Mouse (Mus musculus) cortical plate, adult 2 months (tissue): ENCODE data around the gene Crip2. TPM values are rescaled to one million over a fixed set of nuclear protein-coding genes. Genes with fewer than 3 reads are reported as not detected.

Source experiments
- H3K27ac ChIP-seq: fragments of 200-500 bp; 2 replicates; pipeline ENCODE4 v1.5.1; 2012; ENCODE audit warnings: low read length, control low read depth, inconsistent platforms; ENCODE audit not compliant: insufficient read depth
- H3K4me1 ChIP-seq: fragments of 200-500 bp; 2 replicates; pipeline ENCODE4 v1.6.1; 2011; ENCODE audit warnings: low read length; ENCODE audit not compliant: control insufficient read depth, insufficient read depth
- H3K4me3 ChIP-seq: fragments of 200-500 bp; 2 replicates; pipeline ENCODE4 v1.5.1; 2011; ENCODE audit warnings: mild to moderate bottlenecking, low read length, control low read depth; ENCODE audit not compliant: insufficient read depth
- CTCF ChIP-seq: fragments of 200-500 bp; IDR thresholded peaks from 2 replicates; pipeline ENCODE4 v1.5.1; 2011; ENCODE audit warnings: mild to moderate bottlenecking, control low read depth, low read length; ENCODE audit not compliant: insufficient read depth; ENCODE audit errors: extremely low read depth
- POLR2A ChIP-seq: fragments of 200-500 bp; IDR thresholded peaks from 2 replicates; pipeline ENCODE4 v1.6.1; 2011; ENCODE audit warnings: mild to moderate bottlenecking, low read length, control low read depth; ENCODE audit not compliant: insufficient read depth; ENCODE audit errors: extremely low read depth
- polyA plus RNA-seq: library from polyadenylated mRNA; depleted of rRNA; stranded (reverse); fragments of >200 nt; gene quantifications from 2 replicates; pipeline ENCODE4 v1.2.3, GENCODE M21; 2012

The Crip2 gene
- polyA plus RNA-seq, 1 experiment, result 281 TPM

DNA sequence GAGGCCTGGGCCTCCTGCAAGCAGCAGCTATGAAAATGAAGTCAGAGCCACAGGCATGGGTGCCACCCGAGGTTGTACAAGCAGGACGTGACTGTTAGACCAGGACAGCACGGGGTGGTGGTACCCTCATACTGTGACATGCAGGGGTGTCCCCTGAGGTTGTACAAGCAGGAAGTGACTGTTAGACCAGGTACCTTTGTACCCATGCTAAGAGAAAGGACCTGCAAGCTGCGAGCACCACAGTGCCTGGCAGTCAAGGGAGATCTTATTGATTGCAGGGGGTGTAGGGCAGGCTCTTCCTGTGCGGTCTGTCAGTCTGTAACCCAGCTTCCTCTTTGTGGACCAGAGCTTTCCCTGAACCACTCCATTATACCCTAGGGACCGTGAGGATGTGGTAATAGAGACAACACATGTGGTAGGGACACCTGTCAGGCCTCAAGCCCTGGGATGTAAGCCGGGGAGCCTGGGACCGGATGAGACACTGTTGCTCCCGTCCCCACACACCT is 28.0 kb downstream of the Crip2 start:
- TF ChIP-seq CTCF, result no peak
- TF ChIP-seq POLR2A, result no peak
- H3K4me3 ChIP-seq, result no peak overlapping the region
- H3K4me1 ChIP-seq, result no peaks in the 10 kb centered on the region
- H3K27ac ChIP-seq, result no peak overlapping the region

DNA sequence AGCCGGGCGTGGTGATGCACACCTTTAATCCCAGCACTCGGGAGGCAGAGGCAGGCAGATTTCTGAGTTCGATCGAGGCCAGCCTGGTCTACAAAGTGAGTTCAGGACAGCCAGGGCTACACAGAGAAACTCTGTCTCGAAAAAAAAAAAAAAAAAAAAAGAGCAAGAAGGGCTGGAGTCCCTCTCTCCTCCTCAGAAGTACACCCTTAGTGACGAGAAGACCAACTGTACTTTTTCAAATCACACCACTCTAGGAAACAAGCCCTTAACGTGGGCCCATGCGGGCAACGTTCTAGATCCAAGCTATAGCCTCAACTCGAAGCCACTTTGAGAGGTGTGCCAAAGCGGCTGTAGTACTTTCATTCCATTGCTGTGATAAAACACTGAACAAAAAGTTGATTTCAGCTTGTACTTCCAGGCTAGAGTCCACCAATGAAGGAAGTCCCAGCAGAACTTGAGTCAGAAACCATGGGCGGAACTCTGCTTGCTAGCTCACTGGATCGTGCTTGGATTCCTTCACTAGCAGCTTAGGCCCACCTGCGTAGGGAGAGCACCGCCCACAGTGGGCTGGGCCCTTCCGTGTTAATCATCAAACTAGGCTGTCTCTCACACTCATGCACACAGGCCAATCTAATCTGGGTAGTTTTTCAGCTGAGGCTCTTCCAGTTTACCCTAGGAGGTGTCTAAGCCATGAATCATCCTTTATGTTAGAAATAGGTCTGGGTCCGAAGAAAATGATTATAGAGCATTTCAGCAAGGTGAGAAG is 37.1 kb downstream of the Crip2 start:
- no peak for TF ChIP-seq CTCF
- no peak for TF ChIP-seq POLR2A
- no peak overlapping the region for H3K27ac ChIP-seq
- no peaks in the 10 kb centered on the region for H3K4me1 ChIP-seq
- no peak overlapping the region for H3K4me3 ChIP-seq

DNA sequence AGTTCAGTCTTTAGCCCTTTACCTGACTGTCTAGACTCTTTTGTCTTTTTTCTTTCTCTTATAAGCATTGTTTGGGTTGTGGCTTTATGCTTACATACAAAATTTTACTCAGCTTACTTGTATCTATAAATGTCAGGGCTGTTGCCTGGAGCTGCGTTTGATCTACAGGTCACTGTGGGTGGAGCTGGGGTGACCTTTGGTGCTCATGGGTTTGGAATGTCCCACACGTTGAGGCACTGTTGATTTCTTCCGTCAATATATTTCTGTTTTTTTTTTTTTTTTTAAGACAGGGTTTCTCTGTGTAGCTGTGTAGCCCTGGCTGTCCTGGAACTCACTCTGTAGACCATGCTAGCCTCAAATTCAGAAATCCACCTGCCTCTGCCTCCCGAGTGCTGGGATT is 41.0 kb downstream of the Crip2 start:
- no peak overlapping the region for H3K4me3 ChIP-seq
- TF ChIP-seq POLR2A, result no peak
- no peak for TF ChIP-seq CTCF
- no peaks in the 10 kb centered on the region for H3K4me1 ChIP-seq
- H3K27ac ChIP-seq, result no peak overlapping the region

DNA sequence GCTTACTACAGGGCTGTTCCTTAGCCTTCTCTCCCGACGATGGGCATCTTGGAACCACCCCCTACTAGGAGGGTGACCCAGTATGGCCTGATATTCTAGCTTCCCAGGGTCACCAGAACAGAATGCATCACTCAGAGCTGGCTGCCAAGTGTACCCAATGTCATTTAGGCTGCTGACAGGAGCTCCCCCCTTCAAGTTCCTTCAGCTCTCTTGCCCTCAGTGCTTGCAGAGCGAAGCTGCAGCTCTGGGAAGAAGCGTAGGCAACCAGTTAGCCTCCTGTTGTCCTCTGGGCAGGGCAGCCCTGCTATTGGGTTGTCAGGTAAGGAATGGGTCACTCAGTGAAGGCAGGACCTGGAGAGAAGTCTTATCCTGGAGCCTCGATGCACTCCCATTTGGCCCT is 44.9 kb downstream of the Crip2 start:
- H3K4me1 ChIP-seq, result peaks cover 1% of the 10 kb centered on the region; the same call in 1 of the 2 replicates
- no peak overlapping the region; the same call in 1 of the 2 replicates for H3K4me3 ChIP-seq
- no peak for TF ChIP-seq CTCF
- no peak for TF ChIP-seq POLR2A
- H3K27ac ChIP-seq, result no peak overlapping the region

DNA sequence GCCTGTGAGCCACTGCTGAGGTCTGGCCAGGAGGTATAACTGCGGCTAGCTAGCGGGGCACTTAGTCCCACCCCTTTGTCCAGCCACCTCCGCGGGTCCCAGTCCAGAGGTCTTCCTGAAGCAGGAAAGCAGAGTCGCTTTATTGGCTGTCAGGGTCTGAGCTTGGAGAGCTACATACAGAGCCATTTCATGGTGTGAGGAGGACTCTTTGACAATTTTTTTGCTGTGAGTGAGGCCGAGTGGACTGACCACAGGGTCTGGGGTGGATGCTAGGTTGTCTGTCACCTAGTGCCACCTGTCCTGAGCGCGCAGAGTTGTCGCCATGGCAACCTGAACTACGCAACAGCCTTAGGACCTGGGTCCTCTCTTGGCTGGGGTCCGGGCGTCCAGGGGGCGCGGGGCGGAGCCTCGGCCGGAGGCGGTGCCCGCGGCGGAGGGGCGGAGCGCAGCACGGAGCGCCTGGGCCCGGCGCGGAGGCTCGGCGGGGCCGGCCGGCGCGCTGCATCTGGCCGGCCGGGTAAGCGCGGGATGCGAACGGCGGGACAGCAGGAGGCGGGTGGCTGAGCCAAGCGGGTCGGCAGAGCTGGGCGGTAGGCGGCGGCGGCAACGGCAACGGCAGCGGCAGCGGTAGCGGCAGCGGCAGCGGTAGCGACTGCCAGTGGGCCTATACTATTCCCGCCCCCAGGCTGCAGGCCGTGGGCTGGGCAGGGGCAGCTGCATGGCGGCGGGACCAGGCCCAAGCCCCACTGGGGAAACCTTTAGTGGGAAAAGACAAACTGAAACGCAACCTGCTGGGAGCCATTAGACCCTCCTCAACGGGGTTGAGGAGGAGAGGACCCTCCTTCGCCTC is 45.6 kb downstream of the Crip2 start, which contains the start of gene Tmem121:
Gene Tmem121 (plus strand): TSS at position 489 of the 850 bp plus-strand sequence.
- H3K4me1 ChIP-seq, result peaks cover 1% of the 10 kb centered on the region; the same call in 1 of the 2 replicates
- H3K27ac ChIP-seq, result 0 out of 2 replicates have a peak within 1 kb of the TSS, but pooled peaks have one; percentile 0
- TF ChIP-seq POLR2A (no peak), CTCF (no peak)
- H3K4me3 ChIP-seq, result peak within 1 kb of the TSS; percentile 54

DNA sequence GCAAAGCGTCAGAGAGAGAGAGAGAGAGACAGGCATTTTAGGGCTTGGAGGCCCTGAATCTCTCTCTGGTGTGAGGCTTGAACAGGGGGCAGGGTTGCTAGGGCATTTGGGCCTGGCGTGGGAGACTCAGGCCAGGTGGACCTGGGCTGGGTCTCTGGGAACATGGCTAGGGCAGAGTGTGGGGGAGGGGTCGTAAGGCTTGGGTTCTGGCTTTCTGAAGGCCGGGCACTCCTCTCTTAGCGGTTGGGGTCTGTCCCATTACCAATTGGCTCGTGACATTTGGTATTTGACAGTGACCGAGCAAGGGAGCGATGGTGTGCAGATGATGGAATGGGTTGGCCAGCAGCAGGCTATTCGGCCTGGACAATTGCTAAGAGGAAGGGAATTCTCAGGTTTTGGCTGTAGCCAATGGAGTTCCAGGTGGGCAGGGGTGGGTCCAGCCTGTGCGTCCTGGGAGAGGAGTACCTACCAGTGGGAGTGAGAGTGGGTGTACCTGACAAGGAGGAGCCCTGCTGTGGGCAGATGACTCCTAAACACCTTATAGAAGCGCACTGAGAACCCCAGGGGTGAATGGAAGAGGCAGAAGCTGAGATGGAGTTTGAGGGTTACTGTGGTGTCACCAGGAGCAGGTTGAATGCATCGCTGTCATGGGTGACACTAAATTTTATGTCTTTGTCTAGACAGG is 46.4 kb downstream of the Crip2 start:
- TF ChIP-seq POLR2A, result no peak
- TF ChIP-seq CTCF, result no peak
- Histone ChIP-seq H3K4me3 (peak overlapping the region; percentile 54), H3K27ac (0 out of 2 replicates have a peak overlapping the region, but pooled peaks have one; percentile 0), H3K4me1 (peaks cover 1% of the 10 kb centered on the region; the same call in 1 of the 2 replicates)

DNA sequence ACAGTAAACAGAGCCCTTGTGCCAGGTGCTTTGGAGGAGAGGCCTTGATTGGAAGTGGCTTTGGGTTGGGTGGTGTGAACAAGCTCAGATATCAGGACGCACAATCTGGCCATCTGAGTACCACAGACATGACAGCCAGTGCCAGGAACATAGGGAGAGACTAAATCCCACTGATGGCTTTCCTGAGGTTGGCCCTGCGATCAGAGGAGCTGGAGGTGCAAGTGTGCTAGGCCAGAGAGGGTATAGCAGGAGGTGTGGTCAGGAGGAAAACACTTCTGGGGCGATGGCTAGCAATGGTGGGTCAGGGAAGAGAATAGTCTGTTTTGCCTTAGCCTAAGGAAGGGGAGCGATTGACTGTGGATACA is 47.0 kb downstream of the Crip2 start:
- peak overlapping the region; percentile 54 for H3K4me3 ChIP-seq
- no peak overlapping the region for H3K27ac ChIP-seq
- TF ChIP-seq POLR2A (no peak), CTCF (no peak)
- H3K4me1 ChIP-seq, result peaks cover 1% of the 10 kb centered on the region; the same call in 1 of the 2 replicates

DNA sequence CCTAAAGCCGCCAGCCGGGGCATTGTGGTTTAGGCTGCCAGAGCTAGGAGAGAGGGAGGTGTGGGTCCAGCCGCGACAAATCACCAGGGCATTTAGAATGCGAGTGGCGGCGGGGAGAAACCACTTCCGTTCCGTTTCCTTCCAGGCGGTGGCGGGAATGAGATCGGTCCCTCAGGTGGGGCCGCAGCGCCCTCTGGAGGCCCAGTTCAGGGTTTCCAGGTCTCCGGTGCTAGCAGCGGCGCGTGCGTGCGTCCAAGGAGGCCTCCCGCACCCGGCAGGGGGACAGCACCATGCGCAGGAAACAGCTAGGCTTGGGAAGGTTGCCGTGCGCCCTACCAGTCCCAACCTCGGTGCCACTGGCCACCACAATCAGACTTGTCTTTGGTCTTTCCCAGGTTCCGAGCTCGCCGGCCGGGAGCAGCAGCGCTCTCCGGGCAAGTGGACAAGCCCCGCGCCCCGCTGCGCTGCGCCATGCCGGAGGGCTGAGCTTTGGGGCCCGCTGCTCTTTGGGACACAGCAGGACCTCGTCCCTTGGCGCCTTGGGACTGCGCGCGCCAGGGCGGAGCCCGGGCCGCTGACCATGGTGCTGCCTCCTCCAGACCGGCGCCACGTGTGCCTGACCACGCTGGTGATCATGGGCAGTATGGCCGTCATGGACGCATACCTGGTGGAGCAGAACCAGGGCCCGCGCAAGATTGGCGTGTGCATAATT is 47.7 kb downstream of the Crip2 start:
- Histone ChIP-seq H3K27ac (no peak overlapping the region), H3K4me1 (peaks cover 1% of the 10 kb centered on the region; the same call in 1 of the 2 replicates), H3K4me3 (peak overlapping the region; percentile 54)
- peak; percentile 60 for TF ChIP-seq CTCF
- TF ChIP-seq POLR2A, result no peak
